Mouse (Mus musculus): ENCODE measurements at regions not wholly inside any gene's neighbourhood (a gene's known extent, or its start where the extent isn't known, plus 50 kb on each side); places are given as distances from the start of the nearest gene placed in this dataset.

- H3K27ac ChIP-seq (replicated peaks; ENCODE audit: low read depth, low read length), result no peak overlapping the region
- H3K27me3 ChIP-seq (ENCODE audit: control insufficient read depth, insufficient read depth, low read length), result no peaks in the 10 kb centered on the region
- no peaks in the 10 kb centered on the region for H3K36me3 ChIP-seq (ENCODE audit: control insufficient read depth, insufficient read depth, low read length)
- ATAC-seq (ENCODE audit: low FRiP score, low read depth) (no peak), DNase-seq (ENCODE audit: low spot score) (no peak)
- TF ChIP-seq POLR2A (IDR thresholded peaks at IDR 0.05; ENCODE audit: borderline replicate concordance, extremely low read depth, insufficient read depth, insufficient read length), result no peak
- no peak overlapping the region for H3K9ac ChIP-seq (ENCODE audit: low read depth, low read length, severe bottlenecking)
- 84% methylated on average over 10 of the region's 10 CpGs for WGBS
- H3K9me3 ChIP-seq (ENCODE audit: control insufficient read depth, low read length), result no peaks in the 10 kb centered on the region
- H3K4me3 ChIP-seq (replicated peaks; ENCODE audit: low read length), result no peak overlapping the region
- H3K4me2 ChIP-seq (replicated peaks; ENCODE audit: low read depth, low read length, severe bottlenecking), result no peak overlapping the region
- peaks cover 6% of the 10 kb centered on the region; the same call in 1 of the 2 replicates for H3K4me1 ChIP-seq (ENCODE audit: control insufficient read depth, insufficient read depth, low read length)
Observed at GRCm38 (mm10) chr4:105313151-105313818, 156.1 kb downstream of the Plpp3 start.

- Histone ChIP-seq H3K4me3 (replicated peaks; ENCODE audit: low read length) (no peak overlapping the region), H3K27me3 (ENCODE audit: control insufficient read depth, insufficient read depth, low read length) (no peaks in the 10 kb centered on the region), H3K9ac (ENCODE audit: low read depth, low read length, severe bottlenecking) (no peak overlapping the region), H3K4me2 (replicated peaks; ENCODE audit: low read depth, low read length, severe bottlenecking) (no peak overlapping the region), H3K4me1 (ENCODE audit: control insufficient read depth, insufficient read depth, low read length) (peaks cover 9% of the 10 kb centered on the region), H3K36me3 (ENCODE audit: control insufficient read depth, insufficient read depth, low read length) (no peaks in the 10 kb centered on the region), H3K9me3 (ENCODE audit: control insufficient read depth, low read length) (no peaks in the 10 kb centered on the region), H3K27ac (replicated peaks; ENCODE audit: low read depth, low read length) (no peak overlapping the region)
- ATAC-seq (ENCODE audit: low FRiP score, low read depth) (no peak), DNase-seq (ENCODE audit: low spot score) (no peak)
- WGBS, result 57% methylated on average over 5 of the region's 5 CpGs
- TF ChIP-seq POLR2A (IDR thresholded peaks at IDR 0.05; ENCODE audit: borderline replicate concordance, extremely low read depth, insufficient read depth, insufficient read length), result no peak
Observed at GRCm38 (mm10) chr4:105315095-105315494, 157.9 kb downstream of the Plpp3 start.

GRCm38 (mm10) chr4:105316478-105317206 is 159.5 kb downstream of the Plpp3 start:
- DNase-seq (ENCODE audit: low spot score) (no peak), ATAC-seq (ENCODE audit: low FRiP score, low read depth) (no peak)
- peaks cover 9% of the 10 kb centered on the region for H3K4me1 ChIP-seq (ENCODE audit: control insufficient read depth, insufficient read depth, low read length)
- 64% methylated on average over 12 of the region's 12 CpGs for WGBS
- H3K27ac ChIP-seq (replicated peaks; ENCODE audit: low read depth, low read length), result no peak overlapping the region
- no peak for TF ChIP-seq POLR2A (IDR thresholded peaks at IDR 0.05; ENCODE audit: borderline replicate concordance, extremely low read depth, insufficient read depth, insufficient read length)
- H3K4me3 ChIP-seq (replicated peaks; ENCODE audit: low read length), result no peak overlapping the region
- H3K9me3 ChIP-seq (ENCODE audit: control insufficient read depth, low read length), result no peaks in the 10 kb centered on the region
- no peak overlapping the region for H3K9ac ChIP-seq (ENCODE audit: low read depth, low read length, severe bottlenecking)
- no peaks in the 10 kb centered on the region for H3K36me3 ChIP-seq (ENCODE audit: control insufficient read depth, insufficient read depth, low read length)
- no peak overlapping the region for H3K4me2 ChIP-seq (replicated peaks; ENCODE audit: low read depth, low read length, severe bottlenecking)
- no peaks in the 10 kb centered on the region for H3K27me3 ChIP-seq (ENCODE audit: control insufficient read depth, insufficient read depth, low read length)

- H3K27ac ChIP-seq (replicated peaks; ENCODE audit: low read depth, low read length), result no peak overlapping the region
- DNase-seq (ENCODE audit: low spot score) (peak; percentile 65), ATAC-seq (ENCODE audit: low FRiP score, low read depth) (no peak)
- peaks cover 9% of the 10 kb centered on the region for H3K4me1 ChIP-seq (ENCODE audit: control insufficient read depth, insufficient read depth, low read length)
- no peak overlapping the region for H3K9ac ChIP-seq (ENCODE audit: low read depth, low read length, severe bottlenecking)
- H3K36me3 ChIP-seq (ENCODE audit: control insufficient read depth, insufficient read depth, low read length), result no peaks in the 10 kb centered on the region
- no peak overlapping the region for H3K4me3 ChIP-seq (replicated peaks; ENCODE audit: low read length)
- H3K27me3 ChIP-seq (ENCODE audit: control insufficient read depth, insufficient read depth, low read length), result no peaks in the 10 kb centered on the region
- WGBS, result 61% methylated on average over 2 of the region's 2 CpGs
- no peaks in the 10 kb centered on the region for H3K9me3 ChIP-seq (ENCODE audit: control insufficient read depth, low read length)
- H3K4me2 ChIP-seq (replicated peaks; ENCODE audit: low read depth, low read length, severe bottlenecking), result no peak overlapping the region
- TF ChIP-seq POLR2A (IDR thresholded peaks at IDR 0.05; ENCODE audit: borderline replicate concordance, extremely low read depth, insufficient read depth, insufficient read length), result no peak
Observed at GRCm38 (mm10) chr4:105318421-105318820, 161.3 kb downstream of the Plpp3 start.

- Histone ChIP-seq H3K4me2 (replicated peaks; ENCODE audit: low read depth, low read length, severe bottlenecking) (no peak overlapping the region), H3K9me3 (ENCODE audit: control insufficient read depth, low read length) (no peaks in the 10 kb centered on the region), H3K27me3 (ENCODE audit: control insufficient read depth, insufficient read depth, low read length) (no peaks in the 10 kb centered on the region), H3K36me3 (ENCODE audit: control insufficient read depth, insufficient read depth, low read length) (no peaks in the 10 kb centered on the region), H3K4me3 (replicated peaks; ENCODE audit: low read length) (no peak overlapping the region), H3K9ac (ENCODE audit: low read depth, low read length, severe bottlenecking) (no peak overlapping the region), H3K4me1 (ENCODE audit: control insufficient read depth, insufficient read depth, low read length) (peaks cover 4% of the 10 kb centered on the region; the same call in 1 of the 2 replicates), H3K27ac (replicated peaks; ENCODE audit: low read depth, low read length) (no peak overlapping the region)
- DNase-seq (ENCODE audit: low spot score) (no peak), ATAC-seq (ENCODE audit: low FRiP score, low read depth) (no peak)
- WGBS, result 53% methylated on average over 1 of the region's 1 CpGs
- no peak for TF ChIP-seq POLR2A (IDR thresholded peaks at IDR 0.05; ENCODE audit: borderline replicate concordance, extremely low read depth, insufficient read depth, insufficient read length)
Observed at GRCm38 (mm10) chr4:105323446-105323845, 166.3 kb downstream of the Plpp3 start.

All from limb, embryonic 14.5 days (tissue).